Mouse (Mus musculus) erythroblast, embryonic 14.5 days (primary cell): Measurements from ENCODE around the gene Rgs6. TPM values are rescaled to one million over a fixed set of nuclear protein-coding genes. Genes with fewer than 3 reads are reported as not detected.

Source experiments
- H3K27me3 ChIP-seq: 2 replicates; pipeline ENCODE4 v1.6.1; 2012; ENCODE audit warnings: inconsistent platforms; ENCODE audit not compliant: control insufficient read depth
- H3K36me3 ChIP-seq: 2 replicates; pipeline ENCODE4 v1.6.1; 2012; ENCODE audit warnings: mild to moderate bottlenecking, inconsistent platforms; ENCODE audit not compliant: control insufficient read depth
- H3K4me1 ChIP-seq: 2 replicates; pipeline ENCODE4 v1.6.1; 2012; ENCODE audit warnings: inconsistent platforms; ENCODE audit not compliant: control insufficient read depth
- H3K4me3 ChIP-seq: replicated peaks from 2 replicates; pipeline ENCODE3; 2012; ENCODE audit warnings: moderate library complexity, mild to moderate bottlenecking, inconsistent platforms
- H3K9me3 ChIP-seq: 2 replicates; pipeline ENCODE4 v1.6.1; 2012; ENCODE audit warnings: low read length, inconsistent platforms, mixed read lengths; ENCODE audit not compliant: control insufficient read depth
- GATA1 ChIP-seq: IDR thresholded peaks from 2 replicates; pipeline ENCODE4 v1.6.1; 2012; ENCODE audit warnings: low read length, inconsistent platforms, mixed read lengths
- TAL1 ChIP-seq: IDR thresholded peaks from 3 replicates; pipeline ENCODE4 v1.6.1; 2012; ENCODE audit warnings: low read length, inconsistent platforms, mixed read lengths
- polyA plus RNA-seq: library from polyadenylated mRNA; stranded (reverse); fragments of >175 nt; gene quantifications from 2 replicates; pipeline ENCODE4 v1.2.3, GENCODE M21; 2012

The Rgs6 gene
- polyA plus RNA-seq, 1 experiment, result not detected

DNA sequence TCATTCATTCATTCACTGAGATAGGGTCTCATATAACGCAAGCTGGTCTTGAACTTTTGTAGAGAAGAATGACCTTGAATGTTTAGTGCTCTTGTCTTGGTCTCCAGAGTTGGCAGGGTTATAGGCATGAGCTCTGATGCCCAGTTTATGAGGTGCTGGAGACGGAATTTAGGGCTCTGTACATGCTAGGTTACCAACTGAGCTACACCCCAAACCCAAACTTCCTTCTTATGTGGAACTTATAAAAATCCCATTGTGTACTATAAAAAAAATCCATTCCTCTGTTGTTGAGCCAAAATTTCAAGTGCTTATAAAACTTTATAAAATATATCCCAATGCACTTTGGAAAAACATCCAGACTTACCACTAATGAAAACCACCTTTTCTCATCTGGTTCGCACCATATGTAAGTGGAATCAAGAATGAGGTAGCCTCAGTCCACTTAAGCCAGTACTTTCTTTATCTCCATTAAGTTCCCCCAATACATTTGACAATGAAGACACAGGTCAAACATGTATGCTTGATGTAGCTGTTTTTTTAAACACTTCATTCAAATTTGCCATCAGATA is 260.3 kb downstream of the Rgs6 start:
- Histone ChIP-seq H3K27me3 (no peaks in the 10 kb centered on the region), H3K4me3 (no peak overlapping the region), H3K9me3 (peaks cover 4% of the 10 kb centered on the region; the same call in 1 of the 2 replicates), H3K4me1 (no peaks in the 10 kb centered on the region), H3K36me3 (no peaks in the 10 kb centered on the region)
- TF ChIP-seq TAL1, result no peak
- no peak for TF ChIP-seq GATA1

DNA sequence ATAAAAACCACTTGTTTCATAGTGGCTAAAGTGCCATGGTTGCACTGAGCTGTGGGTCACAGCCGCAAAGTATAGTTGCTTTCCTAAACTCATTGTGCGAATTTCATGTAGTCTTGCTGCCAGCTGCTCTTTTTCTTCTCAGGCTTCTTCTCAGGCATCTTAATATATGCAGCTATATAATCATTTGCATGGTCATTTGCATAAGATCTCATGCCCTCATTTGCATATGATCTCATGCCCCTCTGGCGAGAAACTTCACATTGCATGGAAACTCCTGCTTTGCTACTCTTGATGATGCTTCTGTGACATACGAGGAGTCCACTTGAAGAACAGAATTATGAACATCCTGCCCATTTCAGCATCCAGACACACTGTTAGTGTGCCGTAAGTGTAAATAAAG is 266.8 kb downstream of the Rgs6 start:
- no peak overlapping the region for H3K4me3 ChIP-seq
- no peaks in the 10 kb centered on the region for H3K9me3 ChIP-seq
- no peaks in the 10 kb centered on the region for H3K27me3 ChIP-seq
- H3K36me3 ChIP-seq, result no peaks in the 10 kb centered on the region
- TF ChIP-seq GATA1 (no peak), TAL1 (no peak)
- H3K4me1 ChIP-seq, result no peaks in the 10 kb centered on the region

DNA sequence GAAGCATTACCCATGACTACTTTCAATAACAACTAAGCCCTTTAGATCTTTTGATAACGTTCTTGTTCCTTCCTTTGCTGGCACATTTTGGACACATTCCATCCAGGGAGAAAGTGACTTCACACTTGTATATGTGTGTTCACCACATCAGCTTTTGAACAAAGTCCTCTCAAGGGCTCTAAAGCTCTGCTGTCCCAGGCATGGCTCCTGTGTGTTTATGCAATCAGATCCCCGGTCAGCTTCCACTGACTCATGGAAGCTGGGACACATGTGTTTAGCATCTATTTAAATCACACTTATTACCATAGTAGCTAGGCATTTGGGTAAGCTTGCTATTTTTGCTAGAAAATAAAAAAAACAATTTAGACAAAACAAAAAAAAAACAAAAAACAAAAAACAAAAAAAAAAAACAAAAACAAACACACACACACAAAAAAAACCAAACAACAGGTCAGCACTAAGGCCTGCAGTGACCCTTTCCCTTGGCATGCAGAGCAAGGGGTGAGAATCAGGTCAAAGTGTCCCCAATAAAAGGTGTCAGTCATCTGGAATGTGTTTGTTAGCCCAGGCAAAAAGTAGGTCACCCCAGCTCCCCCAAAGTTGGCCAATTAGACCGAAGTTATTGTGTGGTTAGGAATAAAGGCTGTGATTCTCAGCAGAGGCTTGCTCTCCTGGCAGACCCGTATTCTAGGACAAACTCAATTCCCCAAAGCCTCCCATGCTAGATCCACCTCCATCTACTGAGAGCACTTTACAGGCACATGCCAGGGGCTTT is 267.4 kb downstream of the Rgs6 start:
- no peaks in the 10 kb centered on the region for H3K9me3 ChIP-seq
- H3K4me3 ChIP-seq, result no peak overlapping the region
- no peaks in the 10 kb centered on the region for H3K27me3 ChIP-seq
- H3K4me1 ChIP-seq, result no peaks in the 10 kb centered on the region
- H3K36me3 ChIP-seq, result no peaks in the 10 kb centered on the region
- TF ChIP-seq TAL1 (no peak), GATA1 (no peak)

DNA sequence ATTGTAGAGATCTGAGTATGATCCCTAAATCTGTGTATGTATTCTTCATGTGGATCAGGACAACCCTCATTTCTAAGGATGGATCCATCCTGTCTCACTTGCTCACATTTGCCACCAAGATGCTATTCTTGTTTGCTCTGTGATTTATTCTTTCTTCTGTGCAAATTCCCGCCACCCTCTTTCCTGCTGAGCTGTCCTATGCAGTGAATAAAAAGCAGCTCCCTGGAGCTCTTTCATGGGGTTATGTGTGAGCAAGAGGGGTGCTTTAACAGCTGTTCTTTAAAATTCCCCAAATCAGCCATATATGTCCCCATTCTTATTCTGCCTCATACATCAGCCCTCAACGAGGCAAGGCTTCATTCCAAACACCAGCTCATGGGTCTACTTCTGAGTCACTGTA is 277.6 kb downstream of the Rgs6 start:
- Histone ChIP-seq H3K36me3 (no peaks in the 10 kb centered on the region), H3K27me3 (no peaks in the 10 kb centered on the region), H3K9me3 (no peaks in the 10 kb centered on the region), H3K4me3 (no peak overlapping the region), H3K4me1 (no peaks in the 10 kb centered on the region)
- no peak for TF ChIP-seq TAL1
- TF ChIP-seq GATA1, result no peak

DNA sequence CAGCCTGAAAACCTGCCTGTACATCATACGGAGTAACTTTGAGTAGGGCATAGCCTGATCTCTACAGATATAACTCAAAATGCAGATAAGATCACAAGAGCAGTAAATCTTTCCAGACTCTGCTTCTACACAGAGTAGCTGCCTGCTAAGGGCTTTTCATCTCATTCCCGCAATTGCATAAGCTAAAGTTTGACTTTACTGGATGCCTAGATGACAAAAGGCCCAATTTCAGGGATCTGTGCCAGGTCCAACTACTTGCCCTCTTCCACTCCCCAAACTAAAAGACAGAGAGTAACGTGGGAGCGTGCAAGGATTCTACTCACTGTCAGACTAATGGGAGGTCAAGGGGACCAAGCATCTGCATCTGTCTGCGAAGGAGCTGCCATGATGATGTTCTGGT is 292.6 kb downstream of the Rgs6 start:
- Histone ChIP-seq H3K27me3 (no peaks in the 10 kb centered on the region), H3K9me3 (no peaks in the 10 kb centered on the region), H3K4me1 (no peaks in the 10 kb centered on the region), H3K36me3 (no peaks in the 10 kb centered on the region), H3K4me3 (no peak overlapping the region)
- TF ChIP-seq GATA1, result no peak
- no peak for TF ChIP-seq TAL1

DNA sequence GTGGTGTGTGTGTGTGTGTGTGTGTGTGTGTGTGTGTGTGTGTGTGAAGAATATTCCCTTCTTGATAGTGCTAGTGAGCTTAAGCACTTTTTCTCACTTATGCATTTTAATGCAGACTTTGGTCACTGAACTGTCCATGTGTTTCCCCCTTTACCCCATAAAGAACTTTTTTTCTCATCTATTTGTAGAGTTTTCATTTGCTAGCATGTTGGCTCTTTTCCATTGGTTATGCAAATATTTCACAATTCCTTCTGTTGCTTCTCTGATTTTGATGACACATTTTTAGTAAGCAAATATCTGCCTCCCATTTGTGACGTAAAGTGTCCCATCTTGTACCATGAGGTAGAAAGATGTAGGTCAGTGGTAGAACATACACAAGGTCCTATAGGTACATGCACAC is 295.0 kb downstream of the Rgs6 start:
- H3K4me3 ChIP-seq, result no peak overlapping the region
- no peaks in the 10 kb centered on the region for H3K4me1 ChIP-seq
- TF ChIP-seq GATA1 (no peak), TAL1 (no peak)
- H3K27me3 ChIP-seq, result no peaks in the 10 kb centered on the region
- H3K36me3 ChIP-seq, result no peaks in the 10 kb centered on the region
- no peaks in the 10 kb centered on the region for H3K9me3 ChIP-seq

DNA sequence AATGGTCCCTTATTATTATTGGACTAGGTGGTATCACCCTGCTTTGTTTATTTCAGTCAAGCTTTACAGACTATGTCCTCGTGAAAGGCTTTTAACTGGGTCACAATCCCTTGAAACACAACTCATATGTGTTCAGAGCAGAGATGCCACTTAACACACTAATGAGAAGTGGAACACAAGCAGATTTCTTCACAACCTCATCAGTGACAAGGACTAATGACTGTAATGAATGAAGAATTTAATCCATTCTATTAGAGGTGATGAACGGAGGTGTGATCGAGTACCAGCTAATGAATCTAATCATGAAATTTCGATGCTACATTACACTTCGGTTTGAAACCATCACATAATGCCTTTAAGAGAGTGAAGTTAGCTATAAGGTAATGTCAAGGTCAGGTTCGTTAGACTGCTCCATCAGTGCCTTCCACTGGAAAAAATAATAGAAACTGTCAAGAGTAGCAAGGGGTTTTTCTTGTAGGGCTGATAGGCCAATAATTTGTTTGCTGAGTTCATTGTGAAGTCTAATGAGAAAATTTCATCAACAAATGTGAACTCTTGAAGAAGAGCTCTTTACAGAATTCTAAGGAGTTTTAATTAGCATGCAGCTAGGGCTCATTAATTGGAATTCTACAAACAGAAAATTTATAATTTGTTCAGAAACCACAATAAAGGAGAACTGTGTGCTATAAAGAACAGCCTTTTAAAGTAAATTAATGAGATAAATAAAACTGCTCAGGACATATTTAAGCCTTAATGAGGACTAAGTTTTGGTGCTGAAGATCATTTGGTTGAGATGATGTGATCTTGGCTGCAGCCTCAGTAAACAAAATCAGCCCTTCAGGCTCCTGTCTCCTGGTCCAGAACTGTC is 307.1 kb downstream of the Rgs6 start:
- no peak for TF ChIP-seq GATA1
- no peak for TF ChIP-seq TAL1
- Histone ChIP-seq H3K4me1 (no peaks in the 10 kb centered on the region), H3K9me3 (no peaks in the 10 kb centered on the region; the same call in 1 of the 2 replicates), H3K4me3 (no peak overlapping the region), H3K36me3 (no peaks in the 10 kb centered on the region), H3K27me3 (no peaks in the 10 kb centered on the region)

DNA sequence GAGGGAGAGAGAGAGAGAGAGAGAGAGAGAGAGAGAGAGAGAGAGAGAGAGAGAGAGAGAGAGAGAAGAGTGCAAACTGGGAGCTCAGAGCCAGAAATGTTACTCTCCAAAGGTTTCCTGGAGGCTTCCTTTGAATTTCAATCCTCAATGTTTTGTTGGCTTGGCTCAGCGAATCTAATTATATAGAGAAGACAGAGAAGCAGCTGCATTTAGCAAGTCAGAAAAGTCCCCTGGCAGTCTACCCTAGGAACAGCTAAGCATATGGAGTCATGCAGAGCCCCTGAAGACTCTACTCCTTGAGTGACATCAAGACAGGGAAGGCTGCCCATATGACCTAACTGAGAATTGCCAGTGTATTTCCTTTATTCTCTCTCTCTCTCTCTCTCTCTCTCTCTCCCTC is 317.7 kb downstream of the Rgs6 start:
- Histone ChIP-seq H3K9me3 (peaks cover 5% of the 10 kb centered on the region; the same call in 1 of the 2 replicates), H3K4me1 (no peaks in the 10 kb centered on the region), H3K27me3 (no peaks in the 10 kb centered on the region), H3K4me3 (no peak overlapping the region), H3K36me3 (no peaks in the 10 kb centered on the region)
- TF ChIP-seq GATA1 (no peak), TAL1 (no peak)

DNA sequence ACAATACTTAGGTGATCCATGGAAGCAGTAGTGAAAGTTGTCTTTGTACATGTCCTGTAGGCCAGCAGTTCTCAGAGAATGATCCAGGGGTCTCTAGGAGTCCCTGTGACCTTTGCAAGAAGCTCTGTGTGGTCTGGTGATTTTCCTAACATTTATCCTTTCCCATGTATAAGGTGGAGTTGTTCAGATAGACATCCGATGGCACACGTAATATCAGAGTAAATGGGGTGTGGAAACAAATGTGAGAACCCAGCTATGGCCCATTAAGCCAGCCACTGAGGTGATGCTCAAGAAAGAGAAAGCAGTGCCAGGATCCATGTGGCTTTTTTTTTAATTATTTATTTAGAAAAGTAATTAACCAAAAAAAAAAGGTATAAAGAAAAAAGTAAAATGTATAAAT is 322.8 kb downstream of the Rgs6 start:
- Histone ChIP-seq H3K9me3 (0 out of 2 replicates have a peak, but pooled peaks cover 3% of the 10 kb centered on the region), H3K4me3 (no peak overlapping the region), H3K27me3 (no peaks in the 10 kb centered on the region), H3K36me3 (no peaks in the 10 kb centered on the region), H3K4me1 (no peaks in the 10 kb centered on the region)
- no peak for TF ChIP-seq TAL1
- TF ChIP-seq GATA1, result no peak
